ENCODE assay signal across 11 mouse cellular contexts in the genomic region with DNA sequence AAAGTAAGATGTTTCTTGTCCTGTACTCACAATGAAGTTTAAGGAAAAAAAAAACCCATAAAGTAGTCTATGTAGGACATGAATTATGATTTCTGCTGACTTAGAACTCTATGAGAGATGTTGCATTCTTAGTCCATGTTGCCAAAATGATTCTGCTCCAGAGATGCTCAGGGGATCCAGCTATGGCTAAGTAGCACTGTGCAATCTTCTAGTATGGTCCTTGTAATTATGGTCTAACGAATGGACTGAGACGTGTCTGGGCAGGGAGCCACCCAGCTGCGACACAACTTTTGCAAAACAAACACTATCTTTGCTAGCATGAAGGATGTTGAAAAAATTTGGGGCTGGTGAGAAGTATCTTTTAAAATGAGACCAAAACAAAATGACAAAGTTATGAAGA. TPM values are rescaled to one million over a fixed set of nuclear protein-coding genes. Genes with fewer than 3 reads are reported as not detected.
DNase-seq lines count a peak whose midpoint lies in the region; ATAC-seq and TF ChIP-seq lines count a peak whose summit lies in the region.
"Had no signal": no experiment of that assay in that cellular context is flagged by ENCODE, and none has a peak within 500 bp of the region (broad histone marks: within the 10 kb centered on the region; RNA-seq: fewer than 3 reads in every experiment).

No protein-coding gene starts in this region.

- H3K4me2 ChIP-seq in limb, embryonic 14.5 days (replicated peaks; ENCODE audit: low read depth, low read length, severe bottlenecking) = no peak overlapping the region
- no peak overlapping the region for H3K4me2 ChIP-seq in midbrain, embryonic 14.5 days (ENCODE audit: low read length)
- H3K4me2 ChIP-seq: liver, embryonic 15.5 days; neural tube, embryonic 15.5 days had no signal

- no peak overlapping the region for H3K4me3 ChIP-seq in limb, embryonic 14.5 days (replicated peaks; ENCODE audit: low read length)
- H3K4me3 ChIP-seq in limb, embryonic 10.5 days = no peak overlapping the region
- no peak overlapping the region for H3K4me3 ChIP-seq in midbrain, embryonic 10.5 days
- H3K4me3 ChIP-seq in midbrain, embryonic 14.5 days (replicated peaks; ENCODE audit: low read depth, low read length) = no peak overlapping the region
- H3K4me3 ChIP-seq: liver, embryonic 15.5 days; neural tube, embryonic 15.5 days had no signal

- H3K9me3 ChIP-seq in limb, embryonic 14.5 days (ENCODE audit: control insufficient read depth, low read length) = no peaks in the 10 kb centered on the region
- no peaks in the 10 kb centered on the region for H3K9me3 ChIP-seq in limb, embryonic 10.5 days (replicated peaks)
- H3K9me3 ChIP-seq in midbrain, embryonic 10.5 days (replicated peaks) = no peaks in the 10 kb centered on the region
- no peaks in the 10 kb centered on the region for H3K9me3 ChIP-seq in midbrain, embryonic 14.5 days (ENCODE audit: control insufficient read depth, low read length)
- H3K9me3 ChIP-seq: liver, embryonic 15.5 days; neural tube, embryonic 15.5 days had no signal

- no peaks in the 10 kb centered on the region for H3K27me3 ChIP-seq in limb, embryonic 14.5 days (ENCODE audit: control insufficient read depth, insufficient read depth, low read length)
- no peaks in the 10 kb centered on the region for H3K27me3 ChIP-seq in limb, embryonic 10.5 days (ENCODE audit: low read depth, poor library complexity, severe bottlenecking)
- H3K27me3 ChIP-seq in midbrain, embryonic 10.5 days (ENCODE audit: low read depth, poor library complexity, severe bottlenecking) = no peaks in the 10 kb centered on the region
- H3K27me3 ChIP-seq in midbrain, embryonic 14.5 days (ENCODE audit: control insufficient read depth, insufficient read depth, low read length) = no peaks in the 10 kb centered on the region
- H3K27me3 ChIP-seq: liver, embryonic 15.5 days; neural tube, embryonic 15.5 days had no signal

- intact Hi-C loops in gastrocnemius, postnatal 14 days (cut with DNase I; ENCODE audit: low total_unique reads) = no loop called here
- intact Hi-C loops in heart, postnatal 14 days (cut with DNase I) = no loop called here

- no peak for TF ChIP-seq POLR2A in limb, embryonic 14.5 days (IDR thresholded peaks at IDR 0.05; ENCODE audit: borderline replicate concordance, extremely low read depth, insufficient read depth, insufficient read length)

- H3K36me3 ChIP-seq in limb, embryonic 14.5 days (ENCODE audit: control insufficient read depth, insufficient read depth, low read length) = no peaks in the 10 kb centered on the region
- H3K36me3 ChIP-seq in limb, embryonic 10.5 days = no peaks in the 10 kb centered on the region
- H3K36me3 ChIP-seq in midbrain, embryonic 10.5 days = no peaks in the 10 kb centered on the region
- H3K36me3 ChIP-seq in midbrain, embryonic 14.5 days (ENCODE audit: control insufficient read depth, insufficient read depth, low read length) = no peaks in the 10 kb centered on the region
- H3K36me3 ChIP-seq: liver, embryonic 15.5 days; neural tube, embryonic 15.5 days had no signal

- H3K4me1 ChIP-seq in limb, embryonic 14.5 days (ENCODE audit: control insufficient read depth, insufficient read depth, low read length) = no peaks in the 10 kb centered on the region
- no peaks in the 10 kb centered on the region for H3K4me1 ChIP-seq in limb, embryonic 10.5 days
- H3K4me1 ChIP-seq in midbrain, embryonic 10.5 days = no peaks in the 10 kb centered on the region
- no peaks in the 10 kb centered on the region for H3K4me1 ChIP-seq in midbrain, embryonic 14.5 days (ENCODE audit: control insufficient read depth, insufficient read depth, low read length)
- H3K4me1 ChIP-seq: liver, embryonic 15.5 days; neural tube, embryonic 15.5 days had no signal

- no peak for ATAC-seq in limb, embryonic 14.5 days (ENCODE audit: low FRiP score, low read depth)
- ATAC-seq in midbrain, embryonic 14.5 days (ENCODE audit: low FRiP score, low TSS enrichment) = no peak

- peak; percentile 29 for DNase-seq in limb, embryonic 14.5 days (ENCODE audit: low spot score)
- DNase-seq in limb, embryonic 10.5 days (ENCODE audit: low spot score) = no peak
- peak; percentile 68 for DNase-seq in gastrocnemius, postnatal 14 days
- peak; percentile 60 to 67 for DNase-seq in heart, postnatal 14 days
- DNase-seq in lung, postnatal 4 days = peak; percentile 47 to 86
- DNase-seq in midbrain, embryonic 10.5 days (ENCODE audit: low spot score) = no peak
- DNase-seq in midbrain, embryonic 14.5 days = no peak
- DNase-seq: cerebellum, postnatal 25 days had no signal

- 56% methylated on average over 3 of the region's 3 CpGs for WGBS in limb, embryonic 14.5 days
- 76% methylated on average over 3 of the region's 3 CpGs for WGBS in limb, embryonic 10.5 days
- 90% methylated on average over 3 of the region's 3 CpGs for WGBS in midbrain, embryonic 10.5 days
- WGBS in midbrain, embryonic 14.5 days = 93% methylated on average over 3 of the region's 3 CpGs

- no peak overlapping the region for H3K9ac ChIP-seq in limb, embryonic 14.5 days (ENCODE audit: low read depth, low read length, severe bottlenecking)
- no peak overlapping the region for H3K9ac ChIP-seq in midbrain, embryonic 14.5 days (replicated peaks; ENCODE audit: low read length)
- H3K9ac ChIP-seq: liver, embryonic 15.5 days; neural tube, embryonic 15.5 days had no signal

- no peak overlapping the region for H3K27ac ChIP-seq in limb, embryonic 14.5 days (replicated peaks; ENCODE audit: low read depth, low read length)
- H3K27ac ChIP-seq in limb, embryonic 10.5 days = no peak overlapping the region
- no peak overlapping the region for H3K27ac ChIP-seq in midbrain, embryonic 10.5 days (replicated peaks)
- H3K27ac ChIP-seq in midbrain, embryonic 14.5 days (replicated peaks; ENCODE audit: low read depth, low read length) = no peak overlapping the region
- H3K27ac ChIP-seq: liver, embryonic 15.5 days; neural tube, embryonic 15.5 days had no signal

RNA-seq across cellular contexts. Expression of a gene that starts 45.1 kb away (rescaled TPM):
- polyA plus RNA-seq in limb, embryonic 14.5 days (2012; rRNA removed) = 1.1 TPM in 2 replicates
- polyA plus RNA-seq in limb, embryonic 14.5 days (2014; fragmentation: Nextera tagmentation; extraction: Ambion mirVana) = 0.59 and 1.3 TPM in 2 replicates
- 0.19 TPM in 1 of 2 replicates, not detected in the other for polyA plus RNA-seq in limb, embryonic 10.5 days (2016; fragmentation: Nextera tagmentation; extraction: Ambion mirVana)
- total RNA-seq in gastrocnemius, postnatal 14 days (2021) = under 1 TPM; 0.04 to 0.10 TPM
- under 1 TPM; 0.07 to 0.29 TPM for total RNA-seq in heart, postnatal 14 days (2021)
- polyA plus RNA-seq in midbrain, embryonic 10.5 days (2016; fragmentation: Nextera tagmentation; extraction: Ambion mirVana) = not detected in 2 replicates
- polyA plus RNA-seq in midbrain, embryonic 14.5 days (2014; fragmentation: Nextera tagmentation; extraction: Ambion mirVana) = 0.11 and 0.35 TPM in 2 replicates
- total RNA-seq: hematopoietic stem cell, adult 5-6 weeks had no signal

Comparison
In these comparisons a context has a peak if more than half of its experiments do, and no peak if none do; other contexts are left out.
1. DNase-seq: peak in limb, embryonic 14.5 days (single experiment), gastrocnemius, postnatal 14 days (single experiment), heart, postnatal 14 days (2 of 2) and lung, postnatal 4 days (2 of 2); none in limb, embryonic 10.5 days (single experiment), midbrain, embryonic 10.5 days (single experiment) and midbrain, embryonic 14.5 days (single experiment).